Mouse (Mus musculus): ENCODE data around the gene Unkl. TPM values are rescaled to one million over a fixed set of nuclear protein-coding genes. Genes with fewer than 3 reads are reported as not detected.

Gene Unkl
- total and polyA plus RNA-seq, 2 experiments from 2014 or later, result 14.1 to 39.6 TPM

GRCm38 (mm10) chr17:25235635-25236034 is 47.4 kb downstream of the Unkl start:
- DNase-seq (ENCODE audit: low spot score) (no peak), ATAC-seq (no peak)
- TF ChIP-seq CTCF (IDR thresholded peaks at IDR 0.05; ENCODE audit: low read depth), result no peak
- Histone ChIP-seq H3K27ac (no peak overlapping the region), H3K36me3 (ENCODE audit: insufficient read depth, low read length) (peaks cover 26% of the 10 kb centered on the region; the same call in 1 of the 2 replicates), H3K9ac (replicated peaks; ENCODE audit: low read length) (no peak overlapping the region), H3K4me2 (ENCODE audit: low read depth, low read length) (no peak overlapping the region), H3K9me3 (ENCODE audit: low read length) (no peaks in the 10 kb centered on the region), H3K27me3 (ENCODE audit: insufficient read depth, low read length) (no peaks in the 10 kb centered on the region), H3K4me1 (ENCODE audit: insufficient read depth, low read length) (peaks cover 6% of the 10 kb centered on the region), H3K4me3 (ENCODE audit: low read length) (no peak overlapping the region)
- WGBS, result 86% methylated on average over 9 of the region's 9 CpGs

DNA sequence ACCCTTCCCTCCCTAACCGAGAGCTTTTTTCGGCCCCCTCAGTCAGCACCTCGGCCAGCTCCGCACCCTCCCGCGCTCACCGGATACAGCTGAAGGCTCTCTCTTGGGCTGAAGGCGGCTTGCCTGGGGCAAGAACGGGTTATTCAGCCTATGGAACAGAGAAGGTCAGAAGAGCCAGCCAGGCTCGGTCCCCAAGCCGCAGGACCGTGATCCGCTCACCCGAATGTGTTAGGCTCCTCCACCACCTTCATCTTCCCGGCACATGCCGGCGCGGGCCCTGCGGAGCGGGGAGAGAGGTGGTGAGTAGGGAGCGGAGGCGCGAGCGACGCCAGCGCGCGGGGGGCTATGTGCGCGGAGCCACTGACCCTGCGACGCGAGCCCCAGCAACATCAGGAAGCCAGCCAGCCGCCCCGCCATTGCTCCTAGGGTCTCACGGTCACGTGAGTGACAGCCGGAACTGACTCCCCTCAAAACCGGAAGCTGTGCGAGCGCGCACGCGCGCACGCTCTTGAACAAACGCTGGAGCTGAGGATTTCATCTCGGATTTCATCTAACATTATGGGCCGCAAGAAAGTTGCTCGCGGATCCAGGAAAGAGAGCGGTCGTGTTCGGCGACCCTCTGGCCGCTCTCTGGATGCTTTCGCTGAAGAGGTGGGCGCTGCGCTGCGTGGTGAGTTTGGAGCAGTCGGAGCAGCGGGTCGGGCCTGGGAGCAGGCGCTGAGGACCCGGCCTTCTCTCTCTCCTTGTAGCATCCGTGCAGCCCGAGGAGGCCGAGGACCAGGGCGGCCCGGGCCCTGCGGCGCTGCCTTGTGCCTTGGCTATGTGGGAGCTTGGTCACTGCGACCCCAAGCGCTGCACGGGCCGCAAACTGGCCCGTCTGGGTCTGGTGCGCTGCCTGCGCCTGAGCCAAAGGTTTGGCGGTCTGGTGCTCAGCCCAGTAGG is 51.8 kb downstream of the Unkl start, which contains the start of the genes Gnptg and Tsr3:
Gene Gnptg, minus strand, starts transcription at position 430 of the 942 bp plus-strand sequence.
Gene Tsr3, plus strand, starts transcription at position 476 of the 942 bp plus-strand sequence.
- Histone ChIP-seq H3K9ac (replicated peaks; ENCODE audit: low read length) (peak within 1 kb of the TSS; percentile 92), H3K4me3 (ENCODE audit: low read length) (peak within 1 kb of the TSS; percentile 99), H3K36me3 (ENCODE audit: insufficient read depth, low read length) (peaks cover 25% of the 10 kb centered on the region), H3K27ac (peak within 1 kb of the TSS; percentile 88), H3K27me3 (ENCODE audit: insufficient read depth, low read length) (no peaks in the 10 kb centered on the region), H3K9me3 (ENCODE audit: low read length) (no peaks in the 10 kb centered on the region), H3K4me2 (ENCODE audit: low read depth, low read length) (peak within 1 kb of the TSS; percentile 89), H3K4me1 (ENCODE audit: insufficient read depth, low read length) (peaks cover 12% of the 10 kb centered on the region)
- DNase-seq (ENCODE audit: low spot score) (peak; percentile 95), ATAC-seq (peak; percentile 90)
- TF ChIP-seq CTCF (IDR thresholded peaks at IDR 0.05; ENCODE audit: low read depth), result no peak
- WGBS, result under 1% methylated on average over 78 of the region's 80 CpGs

- TF ChIP-seq CTCF (IDR thresholded peaks at IDR 0.05; ENCODE audit: low read depth), result peak; percentile 42
- 83% methylated on average over 11 of the region's 11 CpGs for WGBS
- Histone ChIP-seq H3K36me3 (ENCODE audit: insufficient read depth, low read length) (peaks cover 13% of the 10 kb centered on the region), H3K9ac (replicated peaks; ENCODE audit: low read length) (no peak overlapping the region), H3K4me3 (ENCODE audit: low read length) (no peak overlapping the region), H3K4me2 (ENCODE audit: low read depth, low read length) (no peak overlapping the region), H3K9me3 (ENCODE audit: low read length) (no peaks in the 10 kb centered on the region), H3K27me3 (ENCODE audit: insufficient read depth, low read length) (no peaks in the 10 kb centered on the region), H3K4me1 (ENCODE audit: insufficient read depth, low read length) (peaks cover 12% of the 10 kb centered on the region), H3K27ac (no peak overlapping the region)
- DNase-seq (ENCODE audit: low spot score), result no peak
- peak; percentile 15; the same call in 1 of the 2 replicates for ATAC-seq
These were observed 55.1 kb downstream of the Unkl start for GRCm38 (mm10) chr17:25243131-25243780.

GRCm38 (mm10) chr17:25244239-25244638 is 56.0 kb downstream of the Unkl start:
- TF ChIP-seq CTCF (IDR thresholded peaks at IDR 0.05; ENCODE audit: low read depth), result no peak
- no peak overlapping the region for H3K27ac ChIP-seq

DNA sequence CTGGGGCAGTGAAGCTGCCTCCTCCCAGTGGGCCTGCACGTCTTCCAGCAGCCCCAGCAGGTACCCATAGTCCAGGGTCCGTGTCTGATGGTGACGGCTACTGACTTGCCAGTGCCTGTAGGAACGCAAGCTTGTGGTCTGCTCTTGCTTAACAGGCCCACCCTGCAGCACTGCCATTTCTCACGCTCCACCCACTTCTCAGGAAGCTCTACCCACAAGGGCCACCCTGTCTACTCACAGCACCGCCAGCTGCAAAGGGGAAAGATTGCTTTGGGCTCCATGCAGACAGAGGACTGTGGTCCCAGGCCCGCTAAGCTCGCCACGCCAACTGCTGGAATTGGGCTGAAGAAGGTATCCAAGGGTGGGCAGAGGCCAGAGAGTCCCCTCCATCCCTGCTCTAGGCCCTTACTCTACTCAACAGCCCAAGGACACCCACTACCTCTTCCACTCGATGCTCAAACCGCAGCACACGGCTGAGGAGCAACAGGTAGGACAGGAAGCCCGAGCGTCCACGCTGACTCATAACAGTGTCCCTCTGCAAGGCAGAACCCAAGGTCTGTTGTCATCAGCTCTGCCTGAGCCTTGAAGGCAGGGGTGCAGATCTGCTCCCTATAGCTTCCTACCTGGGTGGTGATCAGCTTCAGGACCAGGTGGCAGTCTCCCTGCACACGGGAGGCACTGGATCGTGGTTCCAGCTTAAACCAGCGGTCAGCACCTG is 60.0 kb downstream of the Unkl start:
- DNase-seq (ENCODE audit: low spot score), result no peak
- TF ChIP-seq CTCF (IDR thresholded peaks at IDR 0.05; ENCODE audit: low read depth), result no peak
- Histone ChIP-seq H3K9ac (replicated peaks; ENCODE audit: low read length) (no peak overlapping the region), H3K4me3 (ENCODE audit: low read length) (no peak overlapping the region), H3K9me3 (ENCODE audit: low read length) (no peaks in the 10 kb centered on the region), H3K4me2 (ENCODE audit: low read depth, low read length) (no peak overlapping the region), H3K27me3 (ENCODE audit: insufficient read depth, low read length) (no peaks in the 10 kb centered on the region), H3K36me3 (ENCODE audit: insufficient read depth, low read length) (peaks cover 12% of the 10 kb centered on the region), H3K4me1 (ENCODE audit: insufficient read depth, low read length) (peaks cover 10% of the 10 kb centered on the region), H3K27ac (no peak overlapping the region)
- 80% methylated on average over 18 of the region's 18 CpGs for WGBS
- ATAC-seq, result no peak

More at GRCm38 (mm10) chr17:25244239-25244638, 56.0 kb downstream of the Unkl start:
- Histone ChIP-seq H3K36me3 (ENCODE audit: insufficient read depth, low read length) (peaks cover 13% of the 10 kb centered on the region), H3K9me3 (ENCODE audit: low read length) (no peaks in the 10 kb centered on the region), H3K4me2 (ENCODE audit: low read depth, low read length) (no peak overlapping the region), H3K4me3 (ENCODE audit: low read length) (no peak overlapping the region), H3K4me1 (ENCODE audit: insufficient read depth, low read length) (peaks cover 9% of the 10 kb centered on the region), H3K9ac (replicated peaks; ENCODE audit: low read length) (no peak overlapping the region), H3K27me3 (ENCODE audit: insufficient read depth, low read length) (no peaks in the 10 kb centered on the region)
- 87% methylated on average over 16 of the region's 16 CpGs for WGBS
- DNase-seq (ENCODE audit: low spot score) (no peak), ATAC-seq (no peak)

GRCm38 (mm10) chr17:25250181-25250835 is 62.1 kb downstream of the Unkl start:
- H3K4me2 ChIP-seq (ENCODE audit: low read depth, low read length), result no peak overlapping the region
- 53% methylated on average over 8 of the region's 8 CpGs for WGBS
- H3K4me1 ChIP-seq (ENCODE audit: insufficient read depth, low read length), result peaks cover 17% of the 10 kb centered on the region
- H3K36me3 ChIP-seq (ENCODE audit: insufficient read depth, low read length), result no peaks in the 10 kb centered on the region; the same call in 1 of the 2 replicates
- no peak for TF ChIP-seq CTCF (IDR thresholded peaks at IDR 0.05; ENCODE audit: low read depth)
- no peaks in the 10 kb centered on the region for H3K27me3 ChIP-seq (ENCODE audit: insufficient read depth, low read length)
- no peak overlapping the region for H3K9ac ChIP-seq (replicated peaks; ENCODE audit: low read length)
- DNase-seq (ENCODE audit: low spot score) (peak; percentile 70), ATAC-seq (peak; percentile 29)
- no peak overlapping the region for H3K4me3 ChIP-seq (ENCODE audit: low read length)
- H3K9me3 ChIP-seq (ENCODE audit: low read length), result no peaks in the 10 kb centered on the region
- H3K27ac ChIP-seq, result no peak overlapping the region; the same call in 1 of the 2 replicates
